Mouse (Mus musculus): Measurements from ENCODE around the gene Csf2.
A peak's percentile ranks its signal among the peaks of the same experiment; 100 is the strongest.
"Not testable (repeated sequence)": the region's sequence is repeated elsewhere in the genome, so short reads cannot be mapped to it uniquely, and the experiment has no call there.

Gene Csf2

GRCm38 (mm10) chr11:54248940-54249717, at the start of gene Csf2:
Gene Csf2, minus strand, starts transcription at chr11:54249667.
- DNase-seq: no peak

- no peak for DNase-seq
These were observed 49.3 kb upstream of the Csf2 start for GRCm38 (mm10) chr11:54298777-54299176.

- DNase-seq: not testable (repeated sequence)
These were observed 48.0 kb upstream of the Csf2 start for GRCm38 (mm10) chr11:54297471-54297870.

- no peak for DNase-seq
These were observed 47.3 kb upstream of the Csf2 start for GRCm38 (mm10) chr11:54296734-54297133.

GRCm38 (mm10) chr11:54295971-54296370, 46.5 kb upstream of the Csf2 start:
- DNase-seq: no peak

GRCm38 (mm10) chr11:54293980-54294807, 44.7 kb upstream of the Csf2 start:
- DNase-seq: no peak

GRCm38 (mm10) chr11:54292163-54292562, 42.7 kb upstream of the Csf2 start:
- DNase-seq: no peak

GRCm38 (mm10) chr11:54287821-54288453, 38.5 kb upstream of the Csf2 start:
- no peak for DNase-seq

GRCm38 (mm10) chr11:54271437-54271949, 22.0 kb upstream of the Csf2 start:
- DNase-seq: no peak

GRCm38 (mm10) chr11:54269191-54269896, 19.9 kb upstream of the Csf2 start:
- DNase-seq: no peak

GRCm38 (mm10) chr11:54267177-54267576, 17.7 kb upstream of the Csf2 start, which contains the start of gene Il3:
Gene Il3, minus strand, starts transcription at chr11:54267277.
- no peak for DNase-seq

GRCm38 (mm10) chr11:54264542-54264941, 15.1 kb upstream of the Csf2 start:
- DNase-seq: peak in 1 of 2 experiments; percentile 79

GRCm38 (mm10) chr11:54263405-54264031, 14.1 kb upstream of the Csf2 start:
- DNase-seq: no peak

GRCm38 (mm10) chr11:54256624-54257376, 7.3 kb upstream of the Csf2 start:
- peak; percentile 78 to 81 for DNase-seq

- no peak for DNase-seq
These were observed 4.6 kb upstream of the Csf2 start for GRCm38 (mm10) chr11:54254114-54254513.

- no peak for DNase-seq
These were observed 1.1 kb upstream of the Csf2 start for GRCm38 (mm10) chr11:54250575-54250974.

- DNase-seq: no peak
These were observed 281 bp upstream of the Csf2 start for GRCm38 (mm10) chr11:54249748-54250147.

- no peak for DNase-seq
These were observed 2.1 kb downstream of the Csf2 start for GRCm38 (mm10) chr11:54247251-54247950.

GRCm38 (mm10) chr11:54244465-54244864, 5.0 kb downstream of the Csf2 start:
- no peak for DNase-seq

GRCm38 (mm10) chr11:54242494-54242893, 7.0 kb downstream of the Csf2 start:
- no peak for DNase-seq
